In genomic region chrX:169915738-169916137, GRCm38 (mm10) we compare ENCODE assay signal across 12 mouse cellular contexts.
DNase-seq lines count a peak whose midpoint lies in the region; ATAC-seq and TF ChIP-seq lines count a peak whose summit lies in the region.
"Had no signal": no experiment of that assay in that cellular context is flagged by ENCODE, and none has a peak within 500 bp of the region (broad histone marks: within the 10 kb centered on the region; RNA-seq: fewer than 3 reads in every experiment).

No protein-coding gene starts in this region.

- no peaks in the 10 kb centered on the region for H3K27me3 ChIP-seq in lung, postnatal 0 days (replicated peaks; ENCODE audit: insufficient read depth, low read length)
- peaks cover 4% of the 10 kb centered on the region; the same call in 1 of the 2 replicates for H3K27me3 ChIP-seq in heart, embryonic 12.5 days (replicated peaks)
- H3K27me3 ChIP-seq: intestine, embryonic 15.5 days had no signal

- no peak for ATAC-seq in lung, postnatal 0 days
- peak; percentile 55 for ATAC-seq in heart, embryonic 12.5 days (ENCODE audit: insufficient number of reproducible peaks, low FRiP score)
- ATAC-seq: intestine, embryonic 15.5 days had no signal

- 69% methylated on average over 6 of the region's 6 CpGs for WGBS in lung, adult 2 months
- 66% methylated on average over 6 of the region's 6 CpGs for WGBS in lung, postnatal 0 days
- WGBS in heart, embryonic 12.5 days: 67% methylated on average over 6 of the region's 6 CpGs

- no peaks in the 10 kb centered on the region for H3K36me3 ChIP-seq in lung, postnatal 0 days (ENCODE audit: insufficient read depth, low read length)
- no peaks in the 10 kb centered on the region for H3K36me3 ChIP-seq in heart, embryonic 12.5 days
- H3K36me3 ChIP-seq: forebrain, embryonic 12.5 days; intestine, embryonic 15.5 days; neural tube, embryonic 13.5 days had no signal

- no peak for TF ChIP-seq EP300 in lung, postnatal 0 days (IDR thresholded peaks at IDR 0.05)

- H3K9me3 ChIP-seq in lung, postnatal 0 days (ENCODE audit: low read length): no peaks in the 10 kb centered on the region
- H3K9me3 ChIP-seq in heart, embryonic 12.5 days (replicated peaks): no peaks in the 10 kb centered on the region
- H3K9me3 ChIP-seq: forebrain, embryonic 12.5 days; intestine, embryonic 15.5 days; neural tube, embryonic 13.5 days had no signal

- peak; percentile 15 for DNase-seq in lung, adult 2 months
- no peak for DNase-seq in lung, postnatal 0 days (ENCODE audit: low spot score)
- DNase-seq in kidney, postnatal 14 days: peak; percentile 68
- DNase-seq in lung, postnatal 36 days: peak; percentile 42
- no peak for DNase-seq in urinary bladder, postnatal 36 days (ENCODE audit: low spot score in 2 of 2)
- no peak for DNase-seq in frontal cortex, postnatal 25 days (ENCODE audit: low spot score in 2 of 2)
- DNase-seq: right cerebral cortex, postnatal 4 days had no signal

- H3K4me1 ChIP-seq in lung, adult 2 months (ENCODE audit: control insufficient read depth, insufficient read depth, low read length): no peaks in the 10 kb centered on the region; the same call in none of the 2 replicates
- no peaks in the 10 kb centered on the region for H3K4me1 ChIP-seq in lung, postnatal 0 days (ENCODE audit: insufficient read depth, low read depth, low read length)
- peaks cover 10% of the 10 kb centered on the region; the same call in 1 of the 2 replicates for H3K4me1 ChIP-seq in heart, embryonic 12.5 days (replicated peaks)
- H3K4me1 ChIP-seq: intestine, embryonic 15.5 days; neural tube, embryonic 13.5 days had no signal

- no peak overlapping the region for H3K9ac ChIP-seq in lung, postnatal 0 days (replicated peaks; ENCODE audit: low read depth)
- no peak overlapping the region for H3K9ac ChIP-seq in heart, embryonic 12.5 days
- H3K9ac ChIP-seq: forebrain, embryonic 12.5 days; intestine, embryonic 15.5 days; neural tube, embryonic 13.5 days had no signal

- no peak for TF ChIP-seq POLR2A in lung, adult 2 months (IDR thresholded peaks at IDR 0.05; ENCODE audit: borderline replicate concordance, extremely low read depth, low read depth, low read length)

- no peak overlapping the region for H3K27ac ChIP-seq in lung, postnatal 0 days (ENCODE audit: low read length)
- peak overlapping the region; percentile 16; the same call in 1 of the 2 replicates for H3K27ac ChIP-seq in heart, embryonic 12.5 days (ENCODE audit: poor library complexity, severe bottlenecking)
- H3K27ac ChIP-seq: forebrain, embryonic 12.5 days; intestine, embryonic 15.5 days; neural tube, embryonic 13.5 days; stomach, postnatal 0 days had no signal

- no peak overlapping the region for H3K4me2 ChIP-seq in lung, postnatal 0 days (replicated peaks; ENCODE audit: low read depth, low read length)
- H3K4me2 ChIP-seq in heart, embryonic 12.5 days: peak overlapping the region; percentile 11; the same call in 1 of the 2 replicates
- H3K4me2 ChIP-seq: forebrain, embryonic 12.5 days; intestine, embryonic 15.5 days; neural tube, embryonic 13.5 days had no signal

- TF ChIP-seq CTCF in lung, adult 2 months (IDR thresholded peaks at IDR 0.05; ENCODE audit: insufficient read depth, low read length): no peak
- no peak for TF ChIP-seq CTCF in lung, postnatal 0 days (IDR thresholded peaks at IDR 0.05)

- H3K4me3 ChIP-seq in lung, adult 2 months (replicated peaks; ENCODE audit: extremely low read depth, low read depth, low read length): peak overlapping the region; percentile 49
- H3K4me3 ChIP-seq in lung, postnatal 0 days (ENCODE audit: low read depth, low read length): no peak overlapping the region
- H3K4me3 ChIP-seq in heart, embryonic 12.5 days: no peak overlapping the region; the same call in 1 of the 2 replicates
- H3K4me3 ChIP-seq: forebrain, embryonic 12.5 days; intestine, embryonic 15.5 days; neural tube, embryonic 13.5 days had no signal

Comparison
In these comparisons a context has a peak if more than half of its experiments do, and no peak if none do; other contexts are left out.
1. DNase-seq: peak in lung, adult 2 months (single experiment), kidney, postnatal 14 days (single experiment) and lung, postnatal 36 days (single experiment); none in lung, postnatal 0 days (single experiment), urinary bladder, postnatal 36 days (0 of 2) and frontal cortex, postnatal 25 days (0 of 2).